8 mouse cellular contexts compared by ENCODE assay signal in the genomic region with DNA sequence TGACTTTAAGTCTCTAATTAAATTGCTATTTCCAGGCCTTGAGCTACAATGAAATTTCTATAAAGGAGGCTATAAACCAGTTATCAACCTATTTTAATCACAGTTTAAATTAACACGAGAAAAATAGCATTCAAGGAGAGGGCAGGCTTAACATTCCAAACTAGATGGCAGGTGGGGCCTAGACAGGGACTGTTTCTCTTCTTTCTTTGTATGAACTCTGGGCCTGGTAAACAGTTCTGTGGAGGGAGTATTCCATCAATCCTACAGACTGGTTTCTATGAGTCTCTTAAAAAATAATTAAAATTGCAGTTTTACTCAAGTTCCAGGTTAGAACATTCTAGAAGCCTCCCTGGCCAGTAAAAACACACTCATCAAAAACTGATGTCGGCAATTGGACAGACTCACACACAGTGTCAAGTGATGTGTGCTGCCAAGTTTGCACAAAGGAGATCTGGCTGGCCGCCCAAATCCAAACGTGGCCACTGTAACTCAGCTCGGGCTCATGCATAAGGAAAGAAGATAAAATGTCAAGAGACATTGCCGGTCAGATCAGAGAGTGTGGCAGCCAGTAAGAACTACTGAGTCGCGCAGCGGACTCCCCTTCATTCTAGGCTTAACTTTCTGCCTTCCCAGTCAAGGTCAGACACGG.
A peak's percentile ranks its signal among the peaks of the same experiment; 100 is the strongest.
DNase-seq lines count a peak whose midpoint lies in the region; ATAC-seq and TF ChIP-seq lines count a peak whose summit lies in the region.

No protein-coding gene starts in this region.

- no peak overlapping the region for H3K27ac ChIP-seq in gastrocnemius, adult 2 months

- DNase-seq in gastrocnemius, adult 2 months, result peak; percentile 35
- DNase-seq in gastrocnemius, adult 8-10 months (ENCODE audit: low spot score in 2 of 2), result no peak
- DNase-seq in MN1 (ENCODE audit: low spot score), result peak; percentile 43
- peak; percentile 11 for DNase-seq in cerebellum, adult 8-10 months
- DNase-seq in heart, postnatal 14 days, result peak; percentile 77 to 78
- DNase-seq in lung, postnatal 4 days, result peak; percentile 44 to 50
- DNase-seq in thymus, adult 18-20 months, result no peak

- ATAC-seq in inflammation-experienced regulatory T-cells, adult 6 months, result no peak

- intact Hi-C loops in gastrocnemius, adult 2 months (cut with DNase I), result no loop called here
- intact Hi-C loops in heart, postnatal 14 days (cut with DNase I), result no loop called here

- TF ChIP-seq CTCF in gastrocnemius, adult 2 months (IDR thresholded peaks at IDR 0.05), result no peak

- H3K4me3 ChIP-seq in gastrocnemius, adult 2 months, result no peak overlapping the region

Comparison
In these comparisons a context has a peak if more than half of its experiments do, and no peak if none do; other contexts are left out.
1. DNase-seq: peak in gastrocnemius, adult 2 months (single experiment), MN1 (single experiment), cerebellum, adult 8-10 months (single experiment), heart, postnatal 14 days (2 of 2) and lung, postnatal 4 days (2 of 2); none in gastrocnemius, adult 8-10 months (0 of 2) and thymus, adult 18-20 months (0 of 2).